Mouse (Mus musculus) hindbrain, embryonic 14.5 days (tissue): ENCODE measurements around the gene Svs3b. TPM values are rescaled to one million over a fixed set of nuclear protein-coding genes. Genes with fewer than 3 reads are reported as not detected.
"Not testable (repeated sequence)": the region's sequence is repeated elsewhere in the genome, so short reads cannot be mapped to it uniquely, and the experiment has no call there.

Experiments
- ATAC-seq: fragments of 200-750 bp; cut with Nextera tagmentation; 2 replicates; pipeline ENCODE4 v1.8.0; 2017; ENCODE audit warnings: moderate number of reproducible peaks, mild to moderate bottlenecking, moderate TSS enrichment, moderate library complexity; ENCODE audit not compliant: low FRiP score
- DNase-seq: peaks from one replicate; pipeline ENCODE4 v3.0.0-alpha.2; 2015; ENCODE audit warnings: low spot score
- H3K27ac ChIP-seq: fragments of 300-500 bp; sonication (generic); 2 replicates; pipeline ENCODE4 v1.5.1; 2014; ENCODE audit warnings: mild to moderate bottlenecking, moderate library complexity
- H3K27me3 ChIP-seq: fragments of 300-500 bp; sonication (generic); 2 replicates; pipeline ENCODE4 v1.6.1; 2014; ENCODE audit warnings: mild to moderate bottlenecking, low read length, mixed read lengths; ENCODE audit not compliant: control insufficient read depth, insufficient read depth
- H3K36me3 ChIP-seq: fragments of 300-500 bp; sonication (generic); replicated peaks from 2 replicates; pipeline ENCODE4 v1.6.1; 2014; ENCODE audit not compliant: control insufficient read depth, insufficient read depth
- H3K4me1 ChIP-seq: fragments of 300-500 bp; sonication (generic); replicated peaks from 2 replicates; pipeline ENCODE4 v1.6.1; 2014; ENCODE audit warnings: antibody characterized with exemption, low read length, mixed read lengths; ENCODE audit not compliant: control insufficient read depth, insufficient read depth
- H3K4me2 ChIP-seq: fragments of 300-500 bp; sonication (generic); replicated peaks from 2 replicates; pipeline ENCODE4 v1.6.1; 2014; ENCODE audit warnings: mild to moderate bottlenecking, moderate library complexity
- H3K4me3 ChIP-seq: fragments of 300-500 bp; sonication (generic); replicated peaks from 2 replicates; pipeline ENCODE4 v1.5.1; 2014; ENCODE audit warnings: mild to moderate bottlenecking, low read length
- H3K9ac ChIP-seq: fragments of 300-500 bp; sonication (generic); 2 replicates; pipeline ENCODE4 v1.6.1; 2014
- H3K9me3 ChIP-seq: fragments of 300-500 bp; sonication (generic); 2 replicates; pipeline ENCODE4 v1.6.1; 2016; ENCODE audit warnings: low read length; ENCODE audit not compliant: control insufficient read depth
- WGBS: fragments of 180-500 bp; shearing (Covaris S2); extraction: QIAGEN DNeasy Blood & Tissue Kit; methylation state at CpG from one replicate; pipeline ENCODE4 v1.1.7; 2014; 5-methylcytosine and 5-hydroxymethylcytosine counted together
- polyA plus RNA-seq: library from polyadenylated mRNA; unstranded; fragments of >200 nt; fragmentation: Nextera tagmentation; extraction: Ambion mirVana; gene quantifications from 2 replicates; pipeline ENCODE4 v1.2.1, GENCODE M21; 2014

Gene Svs3b
- polyA plus RNA-seq, 1 experiment from 2014 or later = not detected

DNA sequence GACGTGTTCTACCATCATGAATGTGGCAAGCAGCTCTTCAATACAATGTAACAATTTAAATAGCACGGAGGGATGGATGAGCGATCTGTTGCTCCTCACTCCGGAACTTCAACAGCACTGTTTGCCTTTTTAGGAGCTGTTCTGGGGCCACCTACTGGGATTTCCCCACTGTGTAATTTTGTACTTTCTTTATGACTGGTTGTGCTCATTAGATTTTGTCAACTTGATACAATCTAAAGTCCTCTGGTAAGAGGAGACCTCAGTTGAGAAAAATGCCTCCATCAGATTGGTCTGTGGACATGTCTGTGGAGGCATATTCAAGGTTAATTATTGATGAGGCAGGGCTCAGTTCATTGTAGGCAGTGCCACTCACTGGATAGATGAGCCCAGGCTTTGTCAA lies 45.5 kb downstream of the Svs3b start:
- Histone ChIP-seq H3K27me3 (no peaks in the 10 kb centered on the region), H3K27ac (no peak overlapping the region), H3K4me2 (no peak overlapping the region), H3K9me3 (no peaks in the 10 kb centered on the region), H3K9ac (no peak overlapping the region), H3K4me1 (no peaks in the 10 kb centered on the region), H3K36me3 (no peaks in the 10 kb centered on the region), H3K4me3 (no peak overlapping the region)
- DNase-seq = no peak
- ATAC-seq = no peak
- WGBS = 86% methylated on average over 4 of the region's 4 CpGs

DNA sequence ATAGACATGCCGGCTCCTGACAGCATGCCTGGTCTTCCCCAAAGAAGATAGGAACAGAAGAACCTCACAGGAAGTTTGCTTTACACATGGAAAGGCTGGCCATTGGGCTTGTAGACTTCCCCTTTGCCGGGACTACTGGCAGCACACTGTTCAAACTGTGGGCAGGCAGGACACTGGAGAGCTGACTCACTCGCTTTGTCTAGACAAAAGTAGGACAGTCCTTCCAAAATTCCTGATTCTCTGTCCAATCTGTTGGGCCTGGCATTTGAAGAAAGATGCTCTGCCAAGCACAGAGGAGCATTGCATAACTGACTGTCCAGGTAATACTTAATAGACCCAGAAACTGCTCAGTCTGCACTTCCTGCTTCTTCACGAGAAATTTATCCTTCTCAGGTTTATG lies 49.8 kb downstream of the Svs3b start:
- no peak for DNase-seq
- no peaks in the 10 kb centered on the region for H3K27me3 ChIP-seq
- H3K9ac ChIP-seq = no peak overlapping the region
- H3K4me2 ChIP-seq = no peak overlapping the region
- no peak for ATAC-seq
- no peak overlapping the region for H3K27ac ChIP-seq
- WGBS = 81% methylated on average over 4 of the region's 4 CpGs
- H3K4me3 ChIP-seq = no peak overlapping the region
- no peaks in the 10 kb centered on the region for H3K4me1 ChIP-seq
- H3K36me3 ChIP-seq = no peaks in the 10 kb centered on the region
- H3K9me3 ChIP-seq = no peaks in the 10 kb centered on the region

DNA sequence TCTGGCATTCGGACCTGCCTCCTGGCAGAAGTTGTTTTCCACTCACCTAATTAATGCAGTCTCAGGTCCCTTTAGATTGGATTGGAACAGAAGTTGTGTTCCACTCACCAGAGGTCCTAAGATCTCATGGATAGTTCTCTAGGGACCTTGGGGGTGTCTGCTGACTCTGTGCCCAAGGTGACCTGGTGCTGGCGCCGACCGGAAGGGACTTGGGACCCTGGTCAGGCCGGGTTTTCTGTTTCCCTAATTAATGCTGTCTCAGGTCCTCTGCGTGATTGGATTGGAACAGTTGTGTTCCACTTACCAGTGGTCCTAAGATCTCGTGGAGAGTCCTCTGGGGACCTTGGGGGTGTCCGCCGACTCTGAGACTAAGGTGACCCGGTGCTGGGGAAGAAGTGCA lies 50.4 kb downstream of the Svs3b start:
- not testable (repeated sequence) for H3K4me3 ChIP-seq, H3K36me3 ChIP-seq, H3K4me2 ChIP-seq, H3K27ac ChIP-seq, H3K9ac ChIP-seq, H3K9me3 ChIP-seq, ATAC-seq, DNase-seq, H3K27me3 ChIP-seq, H3K4me1 ChIP-seq
- 89% methylated on average over 10 of the region's 10 CpGs for WGBS

Other genes with a start within 250 kb of the Svs3b start
- gene Pabpc1l, start 231.2 kb downstream of the Svs3b start, polyA plus RNA-seq = 1.6 and 2.2 TPM in 2 replicates
- 26.6 and 27.4 TPM in 2 replicates for gene Stk4, start 186.3 kb downstream of the Svs3b start, polyA plus RNA-seq
- gene Tomm34, start 185.5 kb downstream of the Svs3b start, polyA plus RNA-seq = 48.3 and 48.9 TPM in 2 replicates
- 1.1 and 1.6 TPM in 2 replicates for gene Kcns1, start 85.5 kb downstream of the Svs3b start, polyA plus RNA-seq
- not detected in 2 replicates for gene Wfdc5, start 73.9 kb downstream of the Svs3b start, polyA plus RNA-seq
- not detected in 2 replicates for gene Wfdc12, start 66.0 kb downstream of the Svs3b start, polyA plus RNA-seq
- gene Wfdc15a, start 56.5 kb downstream of the Svs3b start, polyA plus RNA-seq = not detected in 2 replicates
- gene Wfdc15b, start 35.0 kb downstream of the Svs3b start, polyA plus RNA-seq = not detected in 2 replicates
- gene Svs2, start 18.2 kb downstream of the Svs3b start, polyA plus RNA-seq = not detected in 2 replicates
- not detected in 2 replicates for gene Svs4, start 21.8 kb upstream of the Svs3b start, polyA plus RNA-seq
- gene Svs3a, start 32.6 kb upstream of the Svs3b start, polyA plus RNA-seq = not detected in 2 replicates
- not detected in 2 replicates for gene Svs6, start 60.1 kb upstream of the Svs3b start, polyA plus RNA-seq
- gene Svs5, start 76.1 kb upstream of the Svs3b start, polyA plus RNA-seq = not detected in 2 replicates
- gene Slpi, start 132.5 kb upstream of the Svs3b start, polyA plus RNA-seq = 0.33 and 0.62 TPM in 2 replicates
- gene Rbpjl, start 146.5 kb upstream of the Svs3b start, polyA plus RNA-seq = 0.04 and 0.15 TPM in 2 replicates
- 0.44 and 0.75 TPM in 2 replicates for gene Matn4, start 148.5 kb upstream of the Svs3b start, polyA plus RNA-seq
- 6.8 and 9.3 TPM in 2 replicates for gene Sdc4, start 187.2 kb upstream of the Svs3b start, polyA plus RNA-seq
- gene Sys1, start 200.3 kb upstream of the Svs3b start, polyA plus RNA-seq = 87.1 and 92.6 TPM in 2 replicates
- gene Gm20458, start 204.3 kb upstream of the Svs3b start, polyA plus RNA-seq = 8.6 and 10.0 TPM in 2 replicates
- 0.28 TPM in 1 of 2 replicates, not detected in the other for gene Trp53tg5, start 217.1 kb upstream of the Svs3b start, polyA plus RNA-seq
- gene Dbndd2, start 229.5 kb upstream of the Svs3b start, polyA plus RNA-seq = 13.8 and 14.4 TPM in 2 replicates
- gene Pigt, start 240.9 kb upstream of the Svs3b start, polyA plus RNA-seq = 109 and 110 TPM in 2 replicates